Mouse (Mus musculus): ENCODE measurements around the gene Tmod3. TPM values are rescaled to one million over a fixed set of nuclear protein-coding genes. Genes with fewer than 3 reads are reported as not detected.

Tmod3 gene
- total and polyA plus RNA-seq, 3 experiments, result 29.9 to 46.4 TPM; not detected in 1

DNA sequence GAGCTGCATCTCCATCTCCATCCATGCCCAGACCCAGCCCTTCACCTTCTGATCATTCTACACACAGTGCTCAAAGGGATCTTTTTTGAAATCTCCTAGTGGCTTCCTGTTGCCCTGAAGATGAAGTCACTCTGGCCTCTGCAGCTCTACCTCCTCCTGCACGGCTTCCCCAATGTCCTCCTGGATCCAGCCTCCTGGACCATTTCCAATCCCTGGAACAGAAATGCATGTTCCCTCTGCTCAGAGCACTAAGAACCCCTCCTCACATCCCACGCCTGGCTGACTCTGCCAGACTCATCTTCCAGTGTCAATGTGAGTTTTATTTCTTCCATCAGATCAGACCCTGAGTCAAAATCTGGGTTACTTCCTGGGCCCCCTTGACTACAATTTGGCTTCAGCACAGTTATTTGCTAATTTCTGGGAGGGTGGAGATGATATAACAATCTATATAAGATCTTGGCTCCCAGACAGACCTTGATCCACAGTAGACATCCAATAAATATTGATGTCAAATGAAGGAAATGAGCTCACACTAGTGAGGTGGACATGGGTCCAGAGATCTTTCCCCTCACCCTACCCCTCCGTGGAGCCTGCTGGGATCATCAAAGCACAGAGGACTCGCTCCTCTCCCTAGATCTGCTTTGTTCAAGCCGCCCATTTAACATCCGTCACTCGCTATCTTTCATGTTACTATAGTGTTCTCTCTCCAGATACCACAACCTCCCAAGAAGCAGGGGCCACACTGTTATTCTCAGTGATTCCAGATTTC, 40.9 kb upstream of the Tmod3 start:
- DNase-seq (ENCODE audit: low read depth, low spot score), result no peak
- no peak overlapping the region for H3K9ac ChIP-seq (ENCODE audit: control insufficient read depth, low read depth, low read length, poor library complexity, severe bottlenecking)
- no peak overlapping the region for H3K27ac ChIP-seq (ENCODE audit: control insufficient read depth, low read depth, low read length)
- H3K36me3 ChIP-seq (ENCODE audit: control insufficient read depth in 1 of 2, insufficient read depth in 2 of 2, low read length in 2 of 2), result no peaks in the 10 kb centered on the region
- no peaks in the 10 kb centered on the region for H3K79me2 ChIP-seq (ENCODE audit: control insufficient read depth, insufficient read depth, low read length, poor library complexity)
- H3K4me1 ChIP-seq (ENCODE audit: control insufficient read depth in 1 of 2, insufficient read depth in 2 of 2, low read length in 2 of 2), result no peaks in the 10 kb centered on the region
- H3K4me3 ChIP-seq (ENCODE audit: control insufficient read depth in 1 of 2, insufficient read depth in 1 of 2, low read depth in 2 of 2, low read length in 2 of 2), result no peak overlapping the region
- no peak for TF ChIP-seq BHLHE40 (IDR thresholded peaks at IDR 0.05; ENCODE audit: borderline replicate concordance, low read depth, low read length)
- TF ChIP-seq TBP (IDR thresholded peaks at IDR 0.05; ENCODE audit: low read depth, low read length), result no peak
- no peak for TF ChIP-seq MAZ (IDR thresholded peaks at IDR 0.05; ENCODE audit: low read depth, low read length)
- no peak for TF ChIP-seq NRF1 (IDR thresholded peaks at IDR 0.05; ENCODE audit: insufficient read depth, low read depth, low read length, poor library complexity, severe bottlenecking)
- no peak for TF ChIP-seq UBTF (IDR thresholded peaks at IDR 0.05; ENCODE audit: borderline replicate concordance, insufficient read depth, low read depth, low read length)
- no peaks in the 10 kb centered on the region for H3K9me3 ChIP-seq (replicated peaks; ENCODE audit: insufficient read depth, low read length)
- H3K27me3 ChIP-seq (ENCODE audit: control insufficient read depth in 1 of 2, insufficient read depth in 2 of 2, low read length in 2 of 2), result peaks cover 0 to 2% of the 10 kb centered on the region in 2 experiments; a peak in 2 of 4 replicates

GRCm38 (mm10) chr9:75599191-75599841, 39.9 kb upstream of the Tmod3 start:
- H3K36me3 ChIP-seq (ENCODE audit: control insufficient read depth in 1 of 2, insufficient read depth in 2 of 2, low read length in 2 of 2), result no peaks in the 10 kb centered on the region
- H3K27me3 ChIP-seq (ENCODE audit: control insufficient read depth in 1 of 2, insufficient read depth in 2 of 2, low read length in 2 of 2), result peaks cover 0 to 2% of the 10 kb centered on the region in 2 experiments; a peak in 2 of 4 replicates
- H3K79me2 ChIP-seq (ENCODE audit: control insufficient read depth, insufficient read depth, low read length, poor library complexity), result no peaks in the 10 kb centered on the region
- DNase-seq (ENCODE audit: low read depth, low spot score), result no peak
- no peak overlapping the region for H3K9ac ChIP-seq (ENCODE audit: control insufficient read depth, low read depth, low read length, poor library complexity, severe bottlenecking)
- H3K27ac ChIP-seq (ENCODE audit: control insufficient read depth, low read depth, low read length), result no peak overlapping the region
- H3K4me3 ChIP-seq (ENCODE audit: control insufficient read depth in 1 of 2, insufficient read depth in 1 of 2, low read depth in 2 of 2, low read length in 2 of 2), result no peak overlapping the region
- TF ChIP-seq UBTF (IDR thresholded peaks at IDR 0.05; ENCODE audit: borderline replicate concordance, insufficient read depth, low read depth, low read length), result no peak
- TF ChIP-seq NRF1 (IDR thresholded peaks at IDR 0.05; ENCODE audit: insufficient read depth, low read depth, low read length, poor library complexity, severe bottlenecking), result no peak
- TF ChIP-seq SIN3A (IDR thresholded peaks at IDR 0.05; ENCODE audit: low read length), result no peak
- no peaks in the 10 kb centered on the region for H3K4me1 ChIP-seq (ENCODE audit: control insufficient read depth in 1 of 2, insufficient read depth in 2 of 2, low read length in 2 of 2)
- H3K9me3 ChIP-seq (replicated peaks; ENCODE audit: insufficient read depth, low read length), result no peaks in the 10 kb centered on the region

DNA sequence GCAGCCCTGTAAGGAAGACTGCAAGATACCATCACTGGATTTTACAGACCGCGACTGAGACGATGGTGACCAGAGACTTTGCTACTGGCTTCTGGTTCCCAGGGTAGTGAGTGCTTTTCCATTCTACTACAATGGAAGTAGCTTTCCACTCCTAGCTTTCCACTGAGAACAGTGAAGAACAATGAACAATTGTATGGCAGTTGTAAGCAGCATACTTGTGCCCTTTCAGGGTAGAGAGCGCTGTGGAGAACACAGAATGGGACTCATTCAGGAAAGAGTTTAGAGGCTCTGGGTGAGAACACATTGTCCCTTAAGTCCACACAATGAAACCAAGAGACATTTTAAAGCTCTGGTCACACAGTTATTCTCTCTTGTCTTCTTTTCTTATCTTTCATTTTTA, 38.1 kb upstream of the Tmod3 start:
- no peaks in the 10 kb centered on the region for H3K4me1 ChIP-seq (ENCODE audit: control insufficient read depth in 1 of 2, insufficient read depth in 2 of 2, low read length in 2 of 2)
- no peak overlapping the region for H3K9ac ChIP-seq (ENCODE audit: control insufficient read depth, low read depth, low read length, poor library complexity, severe bottlenecking)
- peaks cover 0 to 3% of the 10 kb centered on the region in 2 experiments; a peak in 2 of 4 replicates for H3K27me3 ChIP-seq (ENCODE audit: control insufficient read depth in 1 of 2, insufficient read depth in 2 of 2, low read length in 2 of 2)
- no peak overlapping the region for H3K27ac ChIP-seq (ENCODE audit: control insufficient read depth, low read depth, low read length)
- TF ChIP-seq SMC3 (IDR thresholded peaks at IDR 0.05; ENCODE audit: low read depth, low read length) (no peak), CTCF (IDR thresholded peaks at IDR 0.05 in 2 of 3, conservative IDR thresholded peaks at IDR 0.05 in 1 of 3; ENCODE audit: control insufficient read depth in 1 of 3, insufficient read depth in 1 of 3, low read depth in 2 of 3, low read length in 3 of 3, poor library complexity in 1 of 3, severe bottlenecking in 1 of 3) (no peak), ZC3H11A (IDR thresholded peaks at IDR 0.05; ENCODE audit: low read depth, low read length) (no peak), BHLHE40 (IDR thresholded peaks at IDR 0.05; ENCODE audit: borderline replicate concordance, low read depth, low read length) (no peak), NELFE (IDR thresholded peaks at IDR 0.05; ENCODE audit: low read depth, low read length) (no peak), NRF1 (IDR thresholded peaks at IDR 0.05; ENCODE audit: insufficient read depth, low read depth, low read length, poor library complexity, severe bottlenecking) (no peak)
- no peak overlapping the region for H3K4me3 ChIP-seq (ENCODE audit: control insufficient read depth in 1 of 2, insufficient read depth in 1 of 2, low read depth in 2 of 2, low read length in 2 of 2)
- no peaks in the 10 kb centered on the region for H3K36me3 ChIP-seq (ENCODE audit: control insufficient read depth in 1 of 2, insufficient read depth in 2 of 2, low read length in 2 of 2)
- H3K9me3 ChIP-seq (replicated peaks; ENCODE audit: insufficient read depth, low read length), result no peaks in the 10 kb centered on the region
- no peak for DNase-seq (ENCODE audit: low read depth, low spot score)
- no peaks in the 10 kb centered on the region for H3K79me2 ChIP-seq (ENCODE audit: control insufficient read depth, insufficient read depth, low read length, poor library complexity)

Measured in MEL (cell line).